Mouse (Mus musculus) T-helper 1 cell (primary cell): Measurements from ENCODE around the gene C1qtnf6.

Experiments
- in situ Hi-C: fragments of 300-600 bp; cut with MboI, MseI; formaldehyde crosslinking; loops from one replicate; pipeline ENCODE4 v1.15.1; 2025; ENCODE audit warnings: high pct_unique_total_duplicates

C1qtnf6 gene

DNA sequence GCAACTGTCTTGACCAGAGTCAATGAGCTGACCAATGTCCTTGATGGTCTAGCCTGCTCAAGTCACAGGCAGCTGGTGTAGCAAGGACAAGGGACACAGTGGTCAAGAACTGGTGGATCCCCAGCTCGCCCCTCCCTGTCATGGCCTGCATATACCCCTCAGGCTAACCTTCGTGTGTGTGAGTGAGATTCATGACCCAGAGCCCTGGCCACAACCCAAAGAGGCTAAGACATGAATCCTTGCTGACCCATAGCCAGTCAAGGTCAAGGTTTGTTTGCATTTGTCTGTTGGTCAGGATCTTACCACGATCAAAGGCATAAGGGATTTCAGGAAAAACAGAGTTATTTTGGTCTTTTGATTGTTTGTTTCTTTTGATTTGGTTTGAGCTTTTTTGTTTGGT lies 48.7 kb downstream of the C1qtnf6 start:
- in situ Hi-C loops, result loop anchor here (5.0 kb wide), 1 partner anchor 35 kb away; no protein-coding TSS in a partner anchor

DNA sequence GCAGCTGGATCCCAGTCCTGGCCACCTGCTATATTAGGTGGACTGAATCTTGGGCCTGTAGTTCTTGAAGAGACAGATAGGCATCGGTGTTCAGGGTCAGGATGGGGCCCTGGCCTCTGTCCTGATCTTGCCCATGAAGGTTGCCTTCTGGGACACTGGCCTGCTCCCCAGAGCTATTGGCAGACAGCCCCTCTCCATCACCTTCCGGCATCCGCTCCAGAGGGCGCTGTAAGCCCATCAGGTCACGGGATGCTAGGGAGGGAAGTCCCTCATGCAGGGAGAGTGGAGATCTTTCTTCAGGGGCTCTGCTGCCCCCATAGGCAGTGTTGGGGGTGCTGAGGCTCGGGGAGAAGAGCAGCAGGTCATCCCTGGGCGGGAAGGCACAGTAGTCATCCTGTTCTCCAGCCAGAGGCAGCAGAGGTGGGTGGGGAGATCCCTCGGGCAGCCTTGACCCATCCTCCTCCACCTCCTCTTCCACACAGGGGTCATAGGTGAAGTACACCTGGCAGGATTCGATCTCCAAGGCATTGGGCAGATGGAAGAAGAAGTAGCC lies 49.7 kb downstream of the C1qtnf6 start:
- in situ Hi-C loops, result loop anchor here (5.0 kb wide), 1 partner anchor 34 kb away; no protein-coding TSS in a partner anchor

DNA sequence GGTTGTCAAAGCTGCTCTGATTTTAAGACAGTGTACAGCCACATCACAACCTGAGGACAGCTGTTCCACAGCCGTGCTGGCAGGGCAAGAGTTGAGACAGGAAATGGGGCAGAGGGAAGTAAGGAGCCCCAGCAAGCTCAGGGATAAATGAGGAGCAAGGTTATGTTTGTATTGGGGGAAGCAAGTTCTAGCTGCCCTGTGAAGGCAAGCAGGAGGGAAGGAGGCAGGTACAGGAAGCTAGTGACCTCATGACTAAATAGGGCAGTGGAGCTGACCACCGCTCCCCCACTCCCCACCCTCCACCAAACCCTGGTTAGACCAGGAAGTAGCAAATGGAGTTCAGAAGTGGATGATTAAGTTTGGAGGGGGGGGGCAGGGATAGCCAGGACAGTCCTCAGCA lies 50.2 kb downstream of the C1qtnf6 start:
- in situ Hi-C loops, result loop anchor here (5.0 kb wide), 1 partner anchor 34 kb away; no protein-coding TSS in a partner anchor

DNA sequence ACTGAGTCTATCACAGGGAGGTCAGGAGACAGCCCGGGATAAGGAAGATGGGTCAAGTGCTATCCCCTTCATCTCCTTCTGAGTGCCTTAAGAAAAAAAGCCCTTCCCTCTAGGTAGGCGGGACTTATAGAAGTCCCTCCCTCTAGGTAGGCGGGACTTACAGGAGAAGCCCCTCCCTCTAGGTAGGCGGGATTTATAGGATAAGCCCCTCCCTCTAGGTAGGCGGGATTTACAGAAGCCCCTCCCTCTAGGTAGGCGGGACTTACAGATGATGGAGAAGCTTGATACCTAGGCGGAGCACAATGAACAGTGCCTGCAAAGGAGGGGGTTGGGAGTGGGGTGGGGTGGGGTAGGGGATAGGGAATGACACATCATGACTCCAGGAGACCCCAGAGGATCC lies 51.1 kb downstream of the C1qtnf6 start:
- in situ Hi-C loops, result loop anchor here (5.0 kb wide), 1 partner anchor 33 kb away; no protein-coding TSS in a partner anchor

DNA sequence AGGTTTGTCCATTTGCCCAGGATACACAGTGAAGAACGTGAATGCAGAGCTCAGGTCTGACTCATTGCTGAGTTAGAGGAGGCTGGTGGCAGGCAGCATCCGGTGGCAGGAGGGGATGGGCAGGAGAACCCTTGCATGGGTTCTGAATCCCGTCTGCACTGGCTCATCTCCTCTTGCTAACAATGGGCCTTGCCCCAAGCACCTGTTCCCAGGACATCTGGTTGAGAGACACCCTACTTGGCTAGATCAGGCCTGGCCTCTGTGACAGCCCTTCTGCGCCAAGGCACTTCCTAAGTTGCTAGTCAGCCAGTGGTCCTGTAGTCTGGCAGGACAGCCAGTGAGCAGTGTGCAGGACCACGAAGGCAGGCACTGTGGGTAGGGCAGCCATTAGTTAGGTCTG lies 51.7 kb downstream of the C1qtnf6 start:
- in situ Hi-C loops, result no loop called here

DNA sequence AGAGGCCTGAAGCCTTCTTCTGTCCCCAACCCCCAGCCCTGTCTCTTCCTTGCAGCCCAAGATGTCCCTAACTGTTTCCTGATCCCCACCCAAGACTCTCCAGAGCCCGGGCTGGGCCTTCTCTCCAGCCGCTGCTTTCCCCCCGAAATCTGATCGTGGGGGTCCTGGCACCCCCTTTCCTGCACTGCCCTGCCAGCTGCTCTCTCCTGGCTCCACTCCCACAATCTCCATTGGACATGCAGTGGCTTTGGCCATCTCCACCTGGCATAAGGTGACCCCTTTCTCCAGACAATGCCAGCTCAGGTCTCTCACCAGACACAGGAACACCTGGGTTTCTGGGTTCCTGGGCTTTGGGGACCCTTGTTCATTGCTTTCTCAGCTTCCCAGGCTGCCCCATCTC lies 53.1 kb downstream of the C1qtnf6 start:
- in situ Hi-C loops, result no loop called here

DNA sequence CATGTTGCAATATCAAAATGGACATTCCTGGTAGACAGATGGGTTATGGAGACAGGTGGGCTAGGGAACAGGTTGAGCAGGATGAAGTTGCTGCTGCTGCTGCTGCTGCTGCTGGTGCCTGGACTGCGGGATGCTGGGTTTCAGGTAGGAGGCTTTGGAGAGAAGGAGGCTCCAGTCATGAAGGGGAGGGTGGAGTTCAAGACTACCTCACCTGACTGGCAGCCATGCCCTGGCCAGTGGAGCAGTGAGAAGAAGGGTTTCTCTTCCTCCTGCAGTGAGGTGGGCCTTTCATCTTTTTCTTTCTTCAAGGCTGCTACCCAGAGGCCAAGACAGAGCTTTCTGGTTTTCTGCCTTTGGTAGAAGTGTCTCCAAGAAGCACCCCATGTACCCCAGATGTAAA lies 54.3 kb downstream of the C1qtnf6 start:
- in situ Hi-C loops, result no loop called here

DNA sequence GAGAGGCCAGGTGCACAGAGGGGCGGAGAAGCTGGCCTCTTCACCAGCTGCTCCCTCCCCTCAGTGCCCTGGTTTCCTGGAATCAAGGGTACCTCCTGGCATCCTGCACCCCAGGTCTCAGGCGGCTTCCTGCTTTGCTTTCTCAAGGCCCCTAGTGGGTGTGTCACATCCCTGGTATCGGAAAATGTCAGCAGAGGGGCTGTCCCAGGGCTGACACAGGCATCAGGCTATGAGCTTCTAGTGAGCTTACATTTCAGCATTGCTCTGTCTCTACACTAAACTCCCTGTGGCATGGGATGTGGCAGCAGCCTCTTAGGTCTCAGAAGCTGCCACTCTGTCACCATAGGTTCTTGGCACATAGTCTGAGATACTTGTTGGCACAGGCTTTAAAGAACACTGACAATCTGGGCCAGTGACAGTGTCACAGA lies 55.6 kb downstream of the C1qtnf6 start:
- in situ Hi-C loops, result no loop called here

DNA sequence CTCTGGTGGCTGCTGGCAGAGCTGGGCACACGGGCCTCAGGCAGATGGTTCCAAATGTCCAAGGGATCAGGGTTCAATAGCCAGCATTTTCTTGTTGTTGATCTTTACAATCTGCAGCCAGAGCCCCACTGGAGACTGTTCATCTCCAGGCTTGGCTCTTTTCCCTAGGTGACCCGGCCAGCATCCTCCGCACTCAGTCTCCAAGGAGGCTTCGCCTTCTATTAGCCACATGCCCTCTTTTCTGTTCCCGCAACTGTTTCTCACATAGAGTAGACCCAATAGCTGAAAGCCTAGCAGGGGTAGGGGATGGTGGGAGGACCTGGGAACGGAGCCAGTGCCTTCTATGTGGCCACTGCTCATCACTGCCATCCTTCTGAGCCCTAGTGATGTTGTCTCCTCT lies 57.8 kb downstream of the C1qtnf6 start:
- in situ Hi-C loops, result no loop called here
